Mouse (Mus musculus) left cerebral cortex, postnatal 14 days (tissue): ENCODE data around the gene Galntl5. TPM values are rescaled to one million over a fixed set of nuclear protein-coding genes. Genes with fewer than 3 reads are reported as not detected.
"Not testable (repeated sequence)": the region's sequence is repeated elsewhere in the genome, so short reads cannot be mapped to it uniquely, and the experiment has no call there.

ENCODE experiments used
- DNase-seq, 2 experiments: peaks; one replicate each; pipeline ENCODE4 v3.0.0; 2021 to 2022; ENCODE audit warnings: low spot score in 2 of 2, mixed read lengths in 1 of 2
- intact Hi-C: fragments of 180-260 bp; cut with DNase I; formaldehyde crosslinking; loops from one replicate; pipeline ENCODE4 v1.15.1; 2025
- long read RNA-seq, 2 experiments: library from polyadenylated mRNA; stranded (forward); transcript quantifications; one replicate each; pipeline ENCODE4 v2.0.0; 2021
- total RNA-seq, 2 experiments: library from RNA; stranded (reverse); gene quantifications; 2 replicates each; pipeline ENCODE4 v1.2.3; 2021

Galntl5 gene
- total RNA-seq: not detected
- long read RNA-seq, experiment 1: 0 reads
- long read RNA-seq, experiment 2: 0 reads

DNA sequence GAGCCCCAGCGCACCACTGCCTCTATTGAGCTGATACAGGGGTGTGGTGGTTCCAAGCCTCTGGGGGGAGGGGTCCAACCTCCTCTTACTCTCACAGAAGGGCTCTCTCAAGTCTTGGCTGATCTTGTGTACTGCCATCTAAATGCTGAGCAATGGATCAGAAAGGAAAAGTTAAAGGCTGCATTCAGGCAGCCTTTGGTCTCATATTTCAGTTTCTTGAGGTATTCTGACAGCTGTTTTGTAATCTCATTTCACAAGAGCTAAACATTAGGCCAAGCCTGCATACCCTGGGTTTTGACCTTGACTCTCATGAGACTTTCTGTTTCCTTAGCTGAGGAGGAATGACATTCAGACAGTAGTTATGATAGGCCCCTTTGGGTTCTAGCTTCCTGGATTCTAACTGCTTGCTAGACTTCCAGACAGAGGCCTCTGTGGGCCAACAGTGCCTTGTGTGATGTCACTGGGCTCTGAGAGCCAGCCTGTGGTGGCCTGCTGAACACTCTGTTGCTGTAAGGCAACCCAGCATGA lies at the start of gene Galntl5:
Galntl5 (plus strand) TSS at position 457 of the 528 bp plus-strand sequence.
- intact Hi-C loops: no loop called here

DNA sequence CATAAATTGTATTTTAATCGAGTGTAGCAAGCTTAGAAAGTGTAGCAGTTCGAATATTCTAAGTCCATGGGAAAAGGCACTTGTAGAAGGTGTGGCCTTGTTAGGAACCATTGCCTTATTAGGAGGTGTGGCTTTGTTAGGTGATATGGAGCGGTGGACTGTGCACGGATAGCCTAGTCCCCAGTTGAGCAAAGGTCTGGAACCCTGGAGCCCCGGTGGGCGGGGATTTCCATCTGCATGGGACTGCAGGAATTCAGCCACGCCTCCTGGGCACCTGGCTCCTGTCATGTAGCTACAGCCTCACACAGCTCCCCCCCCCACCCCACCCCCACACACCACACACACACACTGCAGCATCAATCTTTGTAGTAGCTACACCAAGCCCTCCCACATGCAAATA lies 34.6 kb upstream of the Galntl5 start:
- intact Hi-C loops: no loop called here
- no peak for DNase-seq

More for the DNA sequence above, at the start of gene Galntl5:
- DNase-seq: no peak

GRCm38 (mm10) chr5:25149331-25149965 lies 31.8 kb upstream of the Galntl5 start:
- intact Hi-C loops: no loop called here

GRCm38 (mm10) chr5:25153491-25153890 lies 27.8 kb upstream of the Galntl5 start:
- intact Hi-C loops: no loop called here

More at GRCm38 (mm10) chr5:25149331-25149965, 31.8 kb upstream of the Galntl5 start:
- DNase-seq: no peak

GRCm38 (mm10) chr5:25153996-25154395 lies 27.3 kb upstream of the Galntl5 start:
- intact Hi-C loops: no loop called here
- no peak for DNase-seq

More at GRCm38 (mm10) chr5:25153491-25153890, 27.8 kb upstream of the Galntl5 start:
- DNase-seq: no peak

DNA sequence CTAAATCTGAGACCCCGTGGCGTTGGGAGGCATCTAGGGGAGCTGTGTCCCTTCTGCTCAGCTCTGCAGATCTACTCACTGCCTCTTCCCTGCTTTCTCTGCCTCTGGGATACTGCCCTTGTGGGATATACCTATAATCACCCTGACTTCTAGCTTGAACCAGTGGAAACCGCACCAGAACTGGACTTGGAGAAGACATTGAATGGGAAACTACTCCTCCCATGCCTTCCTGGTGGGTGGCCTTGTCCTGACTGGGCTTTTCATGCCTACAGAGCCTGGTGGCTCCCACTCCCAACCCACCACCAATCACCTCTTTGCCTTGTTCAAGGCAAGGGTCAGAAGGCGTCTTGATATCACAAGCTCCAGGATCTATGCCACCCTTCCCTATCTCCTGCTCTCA lies 26.4 kb upstream of the Galntl5 start:
- no peak for DNase-seq
- intact Hi-C loops: no loop called here

- DNase-seq: no peak
- intact Hi-C loops: no loop called here
Measured at GRCm38 (mm10) chr5:25155351-25155750, 25.9 kb upstream of the Galntl5 start.

DNA sequence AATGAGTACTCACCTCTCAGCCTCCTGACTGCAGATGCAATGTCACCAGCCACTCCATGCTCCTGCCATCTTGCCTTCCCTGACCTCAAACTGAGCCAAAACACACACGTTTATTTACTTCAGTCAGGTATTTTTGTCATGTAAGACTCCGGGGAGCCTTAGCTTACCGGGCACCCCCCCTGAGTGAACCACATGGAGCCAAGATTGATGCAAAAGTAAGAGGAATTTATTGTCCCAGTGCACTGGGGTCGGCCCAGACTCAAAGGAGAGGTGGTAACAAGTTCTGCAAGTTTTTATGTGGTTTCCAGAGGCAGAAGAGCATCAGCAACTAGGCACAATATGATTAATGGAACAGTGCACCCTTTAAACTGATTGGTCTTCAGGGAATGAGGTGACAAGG lies 24.1 kb upstream of the Galntl5 start:
- intact Hi-C loops: no loop called here
- no peak for DNase-seq

DNA sequence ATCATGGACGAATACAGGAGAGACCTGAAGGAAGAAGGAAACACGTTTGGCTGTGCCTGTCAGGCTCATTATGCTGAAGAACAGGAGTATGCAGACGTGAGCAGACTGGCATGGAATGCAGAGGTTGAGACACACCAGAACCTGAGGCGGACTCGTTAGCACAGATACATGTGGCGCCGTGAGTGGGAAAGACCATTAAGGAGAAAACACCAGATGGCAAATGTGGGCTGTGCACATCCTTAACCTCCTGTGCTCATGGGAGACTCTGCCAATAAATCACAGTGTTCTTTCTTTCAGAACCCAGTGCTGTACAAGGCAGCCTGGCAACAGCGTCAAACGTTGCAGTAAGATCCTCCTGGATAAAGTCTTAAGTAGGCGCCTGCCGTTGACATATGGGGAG lies 20.7 kb upstream of the Galntl5 start:
- DNase-seq: peak; percentile 21 to 37
- intact Hi-C loops: loop anchor here (5.0 kb wide), 2 partner anchors 58 to 73 kb away; partner anchors contain the start of gene Prkag2

- intact Hi-C loops: loop anchor here (5.0 kb wide), 2 partner anchors 61 to 76 kb away; partner anchors contain the start of gene Prkag2
- DNase-seq: no peak
Measured at GRCm38 (mm10) chr5:25162981-25163380, 18.3 kb upstream of the Galntl5 start.

DNA sequence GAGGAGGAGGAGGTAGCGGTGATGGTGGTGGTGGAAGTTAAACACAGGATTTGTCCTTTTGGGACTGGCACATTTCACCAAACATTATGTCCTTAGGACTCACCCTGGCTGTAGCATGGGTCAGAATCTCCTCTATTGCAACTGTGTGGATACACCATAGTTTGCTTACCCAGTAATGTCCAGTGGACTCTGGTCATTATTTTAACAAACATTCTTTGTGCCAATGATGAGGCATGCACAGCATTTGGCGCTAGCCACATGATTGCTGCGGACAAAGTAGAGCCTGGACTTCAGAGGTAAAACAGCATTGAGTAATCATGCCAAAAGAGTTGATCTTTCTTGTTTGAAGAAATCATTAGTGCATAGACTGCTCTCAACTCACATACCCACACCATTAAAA lies 17.3 kb upstream of the Galntl5 start:
- no peak for DNase-seq
- intact Hi-C loops: loop anchor here (5.0 kb wide), 2 partner anchors 62 to 77 kb away; partner anchors contain the start of gene Prkag2

DNA sequence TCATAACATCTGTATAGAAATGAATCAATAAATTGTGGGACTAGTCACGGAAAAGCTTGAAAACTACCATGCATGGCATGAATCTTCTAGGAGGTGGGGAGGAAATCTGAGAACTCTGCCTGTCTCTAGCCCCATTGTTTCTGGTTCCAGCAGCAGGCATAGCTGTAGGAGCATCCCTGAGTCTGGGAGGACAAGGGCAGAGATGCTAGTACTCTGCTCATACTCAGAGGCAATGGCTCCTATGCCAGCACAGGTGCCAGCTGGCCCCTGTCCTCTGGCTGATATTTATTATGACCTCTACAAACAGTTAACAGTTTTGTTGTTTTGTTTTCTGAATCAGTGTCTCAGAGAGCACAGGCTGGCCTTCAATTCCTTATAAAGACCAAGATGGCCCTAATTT lies 16.9 kb upstream of the Galntl5 start:
- no peak for DNase-seq
- intact Hi-C loops: loop anchor here (5.0 kb wide), 2 partner anchors 62 to 77 kb away; partner anchors contain the start of gene Prkag2

DNA sequence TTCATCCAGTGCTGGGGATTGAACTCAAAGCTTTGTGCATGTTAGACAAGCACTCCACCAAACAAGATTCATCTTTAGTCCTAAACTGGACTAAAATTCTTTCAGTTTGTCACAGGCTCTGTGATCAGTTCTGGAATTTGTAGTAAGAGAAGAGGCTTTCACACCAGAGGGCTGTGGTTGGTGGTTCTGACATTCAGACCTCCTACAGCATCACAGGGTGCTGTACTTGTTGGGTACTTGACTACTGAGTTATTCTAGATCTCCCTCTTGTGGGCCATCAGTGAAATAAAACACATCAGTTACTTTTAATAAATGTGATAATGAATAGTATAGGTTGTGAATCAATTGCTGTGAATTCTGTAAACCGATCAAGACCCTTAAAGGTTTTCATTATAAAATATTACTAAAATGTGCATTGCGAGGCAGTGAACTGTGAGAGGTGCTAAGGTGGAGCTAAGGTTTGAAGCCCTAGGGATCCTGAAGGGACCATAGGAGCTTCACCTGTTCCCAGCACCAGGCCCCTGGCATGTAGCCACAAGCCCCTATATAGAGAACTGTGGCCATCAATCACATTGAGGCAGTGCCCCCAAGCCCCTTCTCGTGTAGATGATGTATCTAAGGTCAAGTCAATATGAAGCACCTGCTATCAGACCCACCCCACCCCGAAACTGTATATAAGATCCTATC lies 16.0 kb upstream of the Galntl5 start:
- intact Hi-C loops: loop anchor here (5.0 kb wide), 1 partner anchor 153 kb away; no protein-coding TSS in a partner anchor
- peak; percentile 17 to 41 for DNase-seq

- DNase-seq: no peak
- intact Hi-C loops: loop anchor here (5.0 kb wide), 1 partner anchor 153 kb away; no protein-coding TSS in a partner anchor
Measured at GRCm38 (mm10) chr5:25165789-25166135, 15.5 kb upstream of the Galntl5 start.

GRCm38 (mm10) chr5:25166665-25167064 lies 14.6 kb upstream of the Galntl5 start:
- no peak for DNase-seq
- intact Hi-C loops: loop anchor here (5.0 kb wide), 1 partner anchor 154 kb away; no protein-coding TSS in a partner anchor

- intact Hi-C loops, DNase-seq: not testable (repeated sequence)
Measured at GRCm38 (mm10) chr5:25177937-25178336, 3.3 kb upstream of the Galntl5 start.

GRCm38 (mm10) chr5:25178543-25178942 lies 2.7 kb upstream of the Galntl5 start:
- DNase-seq, intact Hi-C loops: not testable (repeated sequence)

GRCm38 (mm10) chr5:25179284-25179683 lies 2.0 kb upstream of the Galntl5 start:
- intact Hi-C loops: no loop called here
- DNase-seq: no peak

- no peak for DNase-seq
- intact Hi-C loops: no loop called here
Measured at GRCm38 (mm10) chr5:25179936-25180488, 1.2 kb upstream of the Galntl5 start.

DNA sequence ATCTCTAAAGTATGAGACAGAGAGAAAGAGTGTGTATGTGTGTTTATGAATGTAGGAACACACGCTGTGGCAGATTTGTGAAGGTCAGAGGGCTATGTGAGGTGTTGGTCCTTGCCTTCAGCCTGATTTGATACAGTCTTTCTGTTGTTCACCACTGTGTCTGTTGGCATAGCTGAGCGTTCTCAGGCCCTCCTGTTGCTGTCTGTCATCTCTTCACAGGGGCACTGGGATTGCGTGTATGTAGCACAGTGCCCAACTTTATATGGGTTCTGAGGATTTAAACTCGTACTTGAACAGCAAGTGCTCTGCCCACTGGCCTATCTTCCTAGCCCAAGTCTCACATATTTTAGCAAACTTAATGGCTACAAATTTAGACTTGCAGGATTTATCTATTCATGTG lies 2.3 kb downstream of the Galntl5 start:
- DNase-seq: no peak
- intact Hi-C loops: no loop called here
